Mouse (Mus musculus) embryo, embryonic 11.5 days (tissue): ENCODE data around the gene Olfr129.

Experiments
- DNase-seq: peaks from one replicate; pipeline ENCODE4 v3.0.0-alpha.2; 2012; ENCODE audit warnings: low read depth, low spot score

Gene Olfr129

DNA sequence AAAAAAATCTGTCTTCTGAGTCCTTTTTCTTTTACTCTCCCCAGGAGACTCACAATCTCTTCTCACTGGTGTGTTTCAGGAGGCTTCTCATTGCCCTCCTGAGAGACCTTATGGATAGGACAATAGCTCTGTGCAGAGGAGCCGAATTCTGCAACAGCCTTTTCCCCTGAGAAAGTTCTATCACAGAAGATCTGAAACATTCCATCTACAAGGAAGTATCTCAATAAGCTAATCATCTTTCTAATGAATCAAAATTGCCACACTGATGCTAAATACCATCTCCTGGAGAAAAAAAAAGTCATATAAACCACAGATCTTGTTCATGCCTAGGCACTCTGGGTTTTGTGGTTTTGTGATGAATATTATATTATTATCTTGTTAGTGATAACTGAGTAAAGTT lies at the start of gene Olfr129:
Gene Olfr129 (minus strand): TSS at position 101 of the 400 bp plus-strand sequence.
- DNase-seq, result no peak

DNA sequence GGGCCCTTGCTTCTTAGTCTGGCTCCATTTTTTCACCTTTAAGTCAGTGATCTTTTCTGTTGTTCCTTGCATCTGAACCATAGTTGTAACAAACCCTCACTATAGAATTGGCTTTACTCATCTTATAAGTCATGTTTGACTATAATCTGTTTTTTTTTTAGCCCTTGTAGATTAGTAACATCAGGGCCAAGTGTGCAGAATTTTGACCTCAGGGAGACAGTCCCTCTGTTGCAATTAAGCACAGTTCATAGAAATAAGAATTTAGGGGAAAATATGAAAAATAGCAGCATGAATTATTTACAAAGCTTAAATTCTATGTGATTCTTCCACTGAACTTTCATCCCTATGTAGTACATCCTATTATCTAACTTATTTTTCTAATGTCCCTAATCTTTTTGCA lies 28.7 kb upstream of the Olfr129 start, which contains the start of gene Olfr131:
Gene Olfr131 (minus strand): TSS at position 101 of the 400 bp plus-strand sequence.
- no peak for DNase-seq

DNA sequence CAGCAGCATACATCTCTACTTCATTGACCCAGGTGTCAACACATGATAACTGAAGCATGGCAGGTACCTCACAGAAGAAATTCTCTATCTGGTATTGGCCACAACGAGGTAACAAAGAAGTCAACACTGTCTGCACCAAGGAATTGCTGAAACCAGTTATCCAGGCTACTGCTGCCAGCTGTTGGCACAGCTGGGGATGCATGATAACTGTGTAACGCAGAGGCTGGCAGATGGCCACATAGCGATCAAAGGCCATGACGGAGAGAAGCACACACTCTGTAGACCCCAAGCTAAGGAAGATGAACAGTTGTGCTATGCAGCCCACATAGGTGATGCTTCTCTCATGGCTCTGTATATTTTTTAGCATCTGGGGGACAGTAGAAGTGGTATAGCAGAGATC lies 22.5 kb upstream of the Olfr129 start:
- DNase-seq, result no peak

DNA sequence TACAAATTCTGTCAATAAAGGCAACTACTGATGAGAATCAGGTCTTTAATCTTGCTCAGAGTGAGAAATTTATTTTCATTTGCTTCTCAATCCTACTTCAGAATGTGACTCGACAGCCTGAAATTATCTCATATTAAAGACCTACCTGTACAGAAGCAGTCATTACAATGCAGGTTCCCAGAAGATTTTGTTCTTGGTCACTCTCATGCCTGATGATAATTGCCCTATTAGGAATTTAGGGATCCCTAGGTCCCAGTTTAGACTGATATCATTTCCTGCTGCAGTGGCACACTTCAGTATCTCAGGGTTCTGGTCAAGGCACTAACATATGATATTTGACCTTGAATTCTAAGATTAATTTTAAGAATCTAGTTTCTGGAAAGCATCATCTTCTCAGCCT lies 3.7 kb upstream of the Olfr129 start, which contains the start of gene Olfr130:
Gene Olfr130 (plus strand): TSS at position 301 of the 400 bp plus-strand sequence.
- DNase-seq, result no peak

DNA sequence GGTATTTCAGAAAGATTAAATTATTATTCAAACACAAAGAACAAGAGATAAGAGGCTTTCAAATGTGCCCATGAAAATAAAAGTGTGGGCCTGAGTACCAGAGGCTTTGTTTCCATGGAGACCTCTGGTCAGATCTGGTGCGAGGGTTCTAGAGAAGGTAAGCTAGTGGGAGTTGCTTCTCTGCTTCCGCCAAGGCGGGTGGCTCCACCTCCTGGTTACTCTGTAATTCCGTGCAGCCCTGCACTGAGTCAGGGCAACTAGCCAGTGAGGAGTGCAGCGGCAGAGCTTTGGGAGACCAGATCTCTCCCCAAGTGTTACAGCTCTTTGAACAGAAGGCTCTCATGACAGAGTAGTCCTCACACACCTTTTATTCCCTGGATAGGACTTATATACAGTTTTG lies 33.6 kb downstream of the Olfr129 start:
- DNase-seq, result no peak

DNA sequence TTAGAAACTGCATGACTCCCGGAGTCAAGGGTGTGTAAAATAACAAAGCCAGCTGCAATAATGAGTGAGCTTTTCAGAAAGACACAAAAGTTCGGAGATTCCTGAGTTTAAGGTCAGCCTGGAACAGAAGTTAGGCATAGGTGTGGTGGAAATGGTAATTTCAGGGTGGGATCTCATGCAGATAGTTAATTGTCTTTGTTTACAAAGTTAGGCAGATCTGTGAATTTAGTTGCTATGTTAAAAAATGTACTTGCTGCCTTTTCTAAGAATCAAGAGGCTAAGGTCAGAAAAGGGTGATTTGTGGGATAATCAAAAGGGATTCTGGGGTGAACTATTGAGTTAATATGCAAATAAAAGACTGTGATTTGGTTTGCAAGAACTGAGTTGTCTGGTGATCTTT lies 43.5 kb downstream of the Olfr129 start:
- no peak for DNase-seq

DNA sequence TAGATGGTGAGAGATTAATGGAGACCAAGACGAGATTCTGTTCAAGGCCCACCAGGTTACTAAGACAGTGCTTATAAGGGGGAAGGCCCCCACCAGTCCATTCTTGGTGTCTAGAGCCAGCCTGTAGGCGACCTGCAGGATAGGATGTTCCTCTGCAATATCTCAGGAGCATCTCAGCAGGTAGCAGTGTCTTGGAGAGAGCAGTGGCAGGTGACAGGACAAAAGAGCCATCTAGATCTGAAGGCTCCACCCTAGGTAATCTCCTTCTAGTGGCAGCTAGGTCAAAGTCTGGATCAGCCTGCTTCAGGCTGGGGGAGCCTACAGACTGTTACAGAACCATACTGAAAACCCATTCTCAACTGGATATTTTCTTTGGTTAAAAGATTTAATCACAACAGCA lies 54.9 kb downstream of the Olfr129 start:
- no peak for DNase-seq
